Mouse (Mus musculus) lung, adult 2 months (tissue): Measurements from ENCODE around the gene Dennd5b.

Source experiments
- CTCF ChIP-seq: fragments of 200-500 bp; IDR thresholded peaks from 2 replicates; pipeline ENCODE4 v1.5.1; 2011; ENCODE audit warnings: mild to moderate bottlenecking, low read length, control low read depth; ENCODE audit not compliant: insufficient read depth
- POLR2A ChIP-seq: fragments of 200-500 bp; IDR thresholded peaks from 2 replicates; pipeline ENCODE4 v1.6.1; 2011; ENCODE audit warnings: low read depth, mild to moderate bottlenecking, control low read depth, low read length, borderline replicate concordance; ENCODE audit errors: extremely low read depth

DNA sequence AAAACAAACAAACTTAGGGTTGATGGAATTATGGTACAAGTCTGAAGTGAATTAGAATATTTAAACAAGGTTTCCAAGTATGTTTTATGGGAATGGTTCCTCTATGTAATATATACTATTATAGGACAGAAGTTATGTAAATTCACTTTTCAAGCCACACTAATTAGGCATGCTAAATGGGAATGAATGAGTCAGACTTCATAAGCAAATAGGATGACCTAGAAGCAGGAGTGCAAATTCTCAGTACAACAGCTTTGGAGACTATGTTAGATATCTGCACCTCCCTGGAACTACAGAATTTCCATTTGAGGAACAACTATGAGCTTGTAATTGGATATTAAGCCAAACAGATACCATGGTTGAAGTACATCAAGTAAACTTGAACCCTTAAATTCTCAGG is 38.1 kb downstream of the Dennd5b start:
- no peak for TF ChIP-seq CTCF
- no peak for TF ChIP-seq POLR2A
